Mouse (Mus musculus) spleen, postnatal 4 days (tissue): ENCODE data around the gene Whrn.

Experiments used
- DNase-seq, 2 experiments: peaks; one replicate each; pipeline ENCODE4 v3.0.0; 2022; ENCODE audit warnings: low spot score in 2 of 2

The Whrn gene

GRCm38 (mm10) chr4:63450551-63450950 is 45.2 kb downstream of the Whrn start:
- no peak for DNase-seq

GRCm38 (mm10) chr4:63444362-63445066 is 51.3 kb downstream of the Whrn start:
- DNase-seq: no peak

- DNase-seq: no peak
Measured at GRCm38 (mm10) chr4:63443101-63443500, 52.7 kb downstream of the Whrn start.

GRCm38 (mm10) chr4:63441616-63442015 is 54.2 kb downstream of the Whrn start:
- DNase-seq: no peak

GRCm38 (mm10) chr4:63440262-63440661 is 55.5 kb downstream of the Whrn start:
- DNase-seq: no peak

- DNase-seq: no peak
Measured at GRCm38 (mm10) chr4:63437968-63438367, 57.8 kb downstream of the Whrn start.

GRCm38 (mm10) chr4:63437119-63437815 is 58.5 kb downstream of the Whrn start:
- no peak for DNase-seq

GRCm38 (mm10) chr4:63435402-63435801 is 60.4 kb downstream of the Whrn start:
- no peak for DNase-seq

GRCm38 (mm10) chr4:63431098-63431497 is 64.7 kb downstream of the Whrn start:
- no peak for DNase-seq

- no peak for DNase-seq
Measured at GRCm38 (mm10) chr4:63430357-63430756, 65.4 kb downstream of the Whrn start.

GRCm38 (mm10) chr4:63426308-63426707 is 69.5 kb downstream of the Whrn start:
- DNase-seq: no peak

- no peak for DNase-seq
Measured at GRCm38 (mm10) chr4:63423811-63424210, 72.0 kb downstream of the Whrn start.

GRCm38 (mm10) chr4:63423231-63423630 is 72.6 kb downstream of the Whrn start:
- DNase-seq: no peak

GRCm38 (mm10) chr4:63420143-63420920 is 75.5 kb downstream of the Whrn start:
- no peak for DNase-seq

GRCm38 (mm10) chr4:63418270-63418669 is 77.5 kb downstream of the Whrn start:
- no peak for DNase-seq

GRCm38 (mm10) chr4:63417318-63417957 is 78.4 kb downstream of the Whrn start:
- peak; percentile 73 to 89 for DNase-seq

- DNase-seq: no peak
Measured at GRCm38 (mm10) chr4:63414951-63415350, 80.8 kb downstream of the Whrn start.

- no peak for DNase-seq
Measured at GRCm38 (mm10) chr4:63411222-63411621, 84.6 kb downstream of the Whrn start.

GRCm38 (mm10) chr4:63410583-63410934 is 85.2 kb downstream of the Whrn start:
- peak; percentile 94 to 96 for DNase-seq

- DNase-seq: peak; percentile 66 to 81
Measured at GRCm38 (mm10) chr4:63409908-63410582, 85.7 kb downstream of the Whrn start.

- DNase-seq: no peak
Measured at GRCm38 (mm10) chr4:63409317-63409907, 86.4 kb downstream of the Whrn start.
